Mouse (Mus musculus) hindbrain, embryonic 12.5 days (tissue): ENCODE measurements around the gene Morn1. TPM values are rescaled to one million over a fixed set of nuclear protein-coding genes. Genes with fewer than 3 reads are reported as not detected.

Experiments used
- ATAC-seq: fragments of 200-750 bp; cut with Nextera tagmentation; 2 replicates; pipeline ENCODE4 v1.8.0; 2017; ENCODE audit warnings: moderate TSS enrichment; ENCODE audit not compliant: low FRiP score
- H3K27ac ChIP-seq: fragments of 300-500 bp; sonication (generic); 2 replicates; pipeline ENCODE4 v1.5.1; 2016; ENCODE audit warnings: mild to moderate bottlenecking
- H3K27me3 ChIP-seq: fragments of 300-500 bp; sonication (generic); 2 replicates; pipeline ENCODE4 v1.6.1; 2016; ENCODE audit warnings: mild to moderate bottlenecking
- H3K36me3 ChIP-seq: fragments of 300-500 bp; sonication (generic); 2 replicates; pipeline ENCODE4 v1.6.1; 2016; ENCODE audit warnings: mild to moderate bottlenecking
- H3K4me1 ChIP-seq: fragments of 300-500 bp; sonication (generic); 2 replicates; pipeline ENCODE4 v1.6.1; 2016
- H3K4me2 ChIP-seq: fragments of 300-500 bp; sonication (generic); replicated peaks from 2 replicates; pipeline ENCODE4 v1.6.1; 2016; ENCODE audit warnings: mild to moderate bottlenecking
- H3K4me3 ChIP-seq: fragments of 300-500 bp; sonication (generic); 2 replicates; pipeline ENCODE4 v1.5.1; 2016; ENCODE audit warnings: mild to moderate bottlenecking
- H3K9ac ChIP-seq: fragments of 300-500 bp; sonication (generic); 2 replicates; pipeline ENCODE4 v1.6.1; 2016; ENCODE audit warnings: mild to moderate bottlenecking, moderate library complexity
- H3K9me3 ChIP-seq: fragments of 300-500 bp; sonication (generic); replicated peaks from 2 replicates; pipeline ENCODE4 v1.6.1; 2016; ENCODE audit warnings: mild to moderate bottlenecking
- WGBS: fragments of 180-500 bp; shearing (Covaris S2); methylation state at CpG from one replicate; pipeline ENCODE4 v1.1.7; 2016; 5-methylcytosine and 5-hydroxymethylcytosine counted together
- polyA plus RNA-seq: library from polyadenylated mRNA; unstranded; fragments of >200 nt; fragmentation: Nextera tagmentation; extraction: Ambion mirVana; gene quantifications from 2 replicates; pipeline ENCODE4 v1.2.1, GENCODE M21; 2016

Morn1 gene
- polyA plus RNA-seq, 1 experiment from 2014 or later, result 7.7 TPM

DNA sequence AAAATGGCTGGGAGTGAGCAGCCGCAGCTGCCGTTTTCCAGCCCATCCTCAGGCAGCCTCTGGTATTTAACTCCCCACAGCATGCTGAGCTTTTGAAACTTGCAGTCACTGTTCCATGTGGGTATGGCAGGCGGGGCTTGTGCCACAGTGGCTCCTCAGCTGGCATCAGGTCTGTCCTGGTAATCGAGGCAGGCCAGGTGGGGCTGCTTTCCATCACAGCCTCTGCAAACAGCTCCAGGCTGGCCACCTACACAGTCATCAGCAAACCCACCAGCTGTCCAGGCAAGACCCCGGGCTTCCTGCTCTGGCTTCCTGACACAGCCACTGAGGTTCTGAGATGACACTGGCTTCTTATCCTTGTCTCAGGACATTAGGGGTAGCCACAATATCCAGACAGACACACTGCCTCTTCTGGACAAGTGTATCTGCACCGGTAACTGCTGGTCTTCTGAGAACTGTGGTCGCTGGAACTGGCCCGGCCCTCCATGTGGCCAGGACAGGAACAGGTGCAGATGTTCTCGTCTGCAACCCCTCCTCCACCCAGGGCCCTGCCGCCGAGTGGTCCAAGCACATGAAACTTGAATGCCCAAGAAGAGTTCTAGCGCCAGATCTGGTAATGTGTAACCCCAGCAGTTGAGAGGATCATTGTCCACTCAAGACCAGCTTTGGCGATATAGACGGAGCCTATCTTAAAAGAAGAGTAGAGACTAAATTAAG is 59.9 kb downstream of the Morn1 start:
- no peak for ATAC-seq
- no peak overlapping the region for H3K9ac ChIP-seq
- 0 out of 2 replicates have a peak, but pooled peaks cover 2% of the 10 kb centered on the region for H3K27me3 ChIP-seq
- peaks cover 49% of the 10 kb centered on the region for H3K4me1 ChIP-seq
- 69% methylated on average over 14 of the region's 14 CpGs for WGBS
- H3K36me3 ChIP-seq, result no peaks in the 10 kb centered on the region
- no peak overlapping the region for H3K4me2 ChIP-seq
- H3K4me3 ChIP-seq, result no peak overlapping the region
- no peak overlapping the region for H3K27ac ChIP-seq
- no peaks in the 10 kb centered on the region for H3K9me3 ChIP-seq

DNA sequence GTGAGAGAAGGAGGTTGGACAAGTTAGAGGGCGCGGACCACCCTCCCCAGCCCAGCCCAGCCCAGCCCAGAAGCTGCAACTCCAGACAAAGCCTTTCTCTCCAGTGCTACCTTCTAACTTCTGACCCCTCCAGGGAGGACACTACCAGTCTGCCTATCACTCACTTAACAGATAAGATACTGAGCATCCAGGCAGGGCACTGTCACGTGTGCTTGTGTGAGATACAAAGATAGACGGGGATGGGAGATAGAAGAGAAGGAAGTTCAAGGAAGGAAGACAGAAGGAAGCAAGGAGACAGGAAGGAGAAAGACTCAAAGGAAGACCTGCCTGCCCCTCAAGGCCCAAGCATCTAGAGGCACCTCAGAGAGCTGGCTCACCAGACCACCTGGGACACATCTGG is 62.1 kb downstream of the Morn1 start:
- 88% methylated on average over 4 of the region's 4 CpGs for WGBS
- ATAC-seq, result no peak

GRCm38 (mm10) chr4:155148910-155149698 is 62.7 kb downstream of the Morn1 start:
- no peak for ATAC-seq
- Histone ChIP-seq H3K4me1 (peaks cover 46% of the 10 kb centered on the region), H3K36me3 (no peaks in the 10 kb centered on the region), H3K27ac (no peak overlapping the region), H3K9ac (0 out of 2 replicates have a peak overlapping the region, but pooled peaks have one; percentile 28), H3K27me3 (0 out of 2 replicates have a peak, but pooled peaks cover 3% of the 10 kb centered on the region), H3K9me3 (no peaks in the 10 kb centered on the region), H3K4me2 (no peak overlapping the region), H3K4me3 (no peak overlapping the region)
- WGBS, result 71% methylated on average over 8 of the region's 8 CpGs

More for the DNA sequence above, 62.1 kb downstream of the Morn1 start:
- Histone ChIP-seq H3K36me3 (no peaks in the 10 kb centered on the region), H3K4me1 (peaks cover 52% of the 10 kb centered on the region), H3K27ac (no peak overlapping the region), H3K4me2 (no peak overlapping the region), H3K27me3 (0 out of 2 replicates have a peak, but pooled peaks cover 3% of the 10 kb centered on the region), H3K9me3 (no peaks in the 10 kb centered on the region), H3K9ac (no peak overlapping the region), H3K4me3 (no peak overlapping the region)

DNA sequence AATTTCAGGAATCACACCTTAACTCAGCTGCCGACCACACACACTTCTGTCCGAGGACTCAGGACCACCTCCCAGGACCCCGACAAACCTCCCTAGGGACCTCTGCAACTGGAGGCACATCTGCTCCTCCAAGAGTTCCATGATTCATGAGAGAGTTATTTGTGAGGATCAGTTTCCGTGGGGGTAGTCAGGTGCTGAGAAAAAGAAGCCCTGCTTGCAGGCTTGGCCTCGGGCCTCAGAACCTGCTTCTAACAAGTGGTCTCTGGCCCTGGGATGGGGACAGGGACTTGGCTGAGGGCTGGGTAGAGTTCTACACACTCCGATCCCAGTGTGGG is 63.5 kb downstream of the Morn1 start:
- WGBS, result 63% methylated on average over 6 of the region's 6 CpGs
- Histone ChIP-seq H3K9ac (no peak overlapping the region), H3K27ac (no peak overlapping the region), H3K4me2 (peak overlapping the region; percentile 81; the same call in 1 of the 2 replicates), H3K27me3 (0 out of 2 replicates have a peak, but pooled peaks cover 3% of the 10 kb centered on the region), H3K9me3 (no peaks in the 10 kb centered on the region), H3K4me1 (peaks cover 38% of the 10 kb centered on the region), H3K4me3 (no peak overlapping the region), H3K36me3 (no peaks in the 10 kb centered on the region)
- ATAC-seq, result 0 out of 2 replicates have a peak, but pooled peaks have one; percentile 27

- Histone ChIP-seq H3K4me2 (peak overlapping the region; percentile 81), H3K4me3 (peak overlapping the region; percentile 42), H3K27me3 (0 out of 2 replicates have a peak, but pooled peaks cover 3% of the 10 kb centered on the region), H3K36me3 (peaks cover 4% of the 10 kb centered on the region; the same call in 1 of the 2 replicates), H3K4me1 (peaks cover 32% of the 10 kb centered on the region), H3K9me3 (no peaks in the 10 kb centered on the region), H3K9ac (peak overlapping the region; percentile 62), H3K27ac (peak overlapping the region; percentile 4; the same call in 1 of the 2 replicates)
- 6% methylated on average over 73 of the region's 73 CpGs for WGBS
- ATAC-seq, result peak; percentile 66
Measured at GRCm38 (mm10) chr4:155150276-155151113, 64.1 kb downstream of the Morn1 start.

DNA sequence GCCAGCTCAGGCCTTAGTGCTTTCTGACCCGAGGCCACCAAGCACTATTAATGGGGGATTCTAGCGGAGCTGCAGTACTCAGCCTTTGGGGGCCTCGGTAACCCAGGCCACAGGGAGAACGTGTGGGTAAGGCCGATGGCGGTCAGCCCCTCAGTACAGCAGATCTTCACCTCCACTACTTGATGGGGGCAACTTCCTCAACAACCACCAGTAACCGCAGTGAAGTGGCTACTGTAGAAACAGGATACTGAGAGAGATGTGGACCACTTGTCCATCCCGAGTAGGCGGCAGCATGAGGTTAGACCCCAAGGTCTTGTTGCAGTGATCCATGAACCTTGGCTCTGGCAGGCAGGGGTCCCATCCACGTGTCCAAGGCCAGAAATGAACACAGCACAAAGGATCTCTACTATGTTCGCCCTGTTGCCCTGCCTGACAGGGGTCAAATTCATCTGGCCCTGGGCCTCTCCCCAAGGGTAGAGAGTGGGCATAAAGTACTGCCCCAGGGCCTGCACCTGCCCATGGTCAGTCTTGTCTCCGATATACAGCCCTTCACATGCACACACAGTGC is 64.9 kb downstream of the Morn1 start:
- Histone ChIP-seq H3K4me2 (peak overlapping the region; percentile 81), H3K4me3 (peak overlapping the region; percentile 42), H3K9ac (peak overlapping the region; percentile 62), H3K27ac (no peak overlapping the region), H3K27me3 (0 out of 2 replicates have a peak, but pooled peaks cover 3% of the 10 kb centered on the region), H3K36me3 (peaks cover 12% of the 10 kb centered on the region), H3K9me3 (no peaks in the 10 kb centered on the region), H3K4me1 (peaks cover 24% of the 10 kb centered on the region)
- WGBS, result 44% methylated on average over 12 of the region's 12 CpGs
- ATAC-seq, result no peak

GRCm38 (mm10) chr4:155151845-155152244 is 65.5 kb downstream of the Morn1 start:
- H3K27me3 ChIP-seq, result 0 out of 2 replicates have a peak, but pooled peaks cover 3% of the 10 kb centered on the region
- ATAC-seq, result no peak
- no peak overlapping the region for H3K9ac ChIP-seq
- peaks cover 17% of the 10 kb centered on the region for H3K36me3 ChIP-seq
- H3K4me2 ChIP-seq, result no peak overlapping the region
- 70% methylated on average over 4 of the region's 4 CpGs for WGBS
- H3K4me1 ChIP-seq, result peaks cover 21% of the 10 kb centered on the region
- no peak overlapping the region for H3K4me3 ChIP-seq
- H3K27ac ChIP-seq, result no peak overlapping the region
- H3K9me3 ChIP-seq, result no peaks in the 10 kb centered on the region

GRCm38 (mm10) chr4:155152476-155152875 is 66.1 kb downstream of the Morn1 start:
- H3K27me3 ChIP-seq, result 0 out of 2 replicates have a peak, but pooled peaks cover 3% of the 10 kb centered on the region
- no peaks in the 10 kb centered on the region for H3K9me3 ChIP-seq
- no peak overlapping the region for H3K4me2 ChIP-seq
- peaks cover 24% of the 10 kb centered on the region for H3K36me3 ChIP-seq
- no peak for ATAC-seq
- 97% methylated on average over 6 of the region's 6 CpGs for WGBS
- peaks cover 21% of the 10 kb centered on the region for H3K4me1 ChIP-seq
- no peak overlapping the region for H3K9ac ChIP-seq
- H3K27ac ChIP-seq, result no peak overlapping the region
- H3K4me3 ChIP-seq, result no peak overlapping the region

- WGBS, result 80% methylated on average over 3 of the region's 3 CpGs
- Histone ChIP-seq H3K27ac (no peak overlapping the region), H3K4me2 (no peak overlapping the region), H3K4me3 (no peak overlapping the region), H3K9ac (no peak overlapping the region), H3K9me3 (no peaks in the 10 kb centered on the region), H3K36me3 (peaks cover 34% of the 10 kb centered on the region), H3K27me3 (0 out of 2 replicates have a peak, but pooled peaks cover 3% of the 10 kb centered on the region), H3K4me1 (peaks cover 23% of the 10 kb centered on the region)
- no peak for ATAC-seq
Measured at GRCm38 (mm10) chr4:155153389-155154072, 67.2 kb downstream of the Morn1 start.

GRCm38 (mm10) chr4:155154986-155155385 is 68.6 kb downstream of the Morn1 start:
- no peak overlapping the region for H3K4me2 ChIP-seq
- peaks cover 47% of the 10 kb centered on the region for H3K36me3 ChIP-seq
- no peaks in the 10 kb centered on the region for H3K9me3 ChIP-seq
- 0 out of 2 replicates have a peak, but pooled peaks cover 3% of the 10 kb centered on the region for H3K27me3 ChIP-seq
- no peak overlapping the region for H3K9ac ChIP-seq
- WGBS, result 81% methylated on average over 11 of the region's 11 CpGs
- ATAC-seq, result no peak
- H3K27ac ChIP-seq, result no peak overlapping the region
- no peak overlapping the region for H3K4me3 ChIP-seq
- H3K4me1 ChIP-seq, result peaks cover 30% of the 10 kb centered on the region

- WGBS, result 89% methylated on average over 17 of the region's 17 CpGs
- Histone ChIP-seq H3K9ac (no peak overlapping the region), H3K9me3 (no peaks in the 10 kb centered on the region), H3K4me1 (peaks cover 27% of the 10 kb centered on the region), H3K4me2 (no peak overlapping the region), H3K36me3 (peaks cover 47% of the 10 kb centered on the region), H3K4me3 (no peak overlapping the region), H3K27ac (no peak overlapping the region), H3K27me3 (no peaks in the 10 kb centered on the region)
- ATAC-seq, result no peak
Measured at GRCm38 (mm10) chr4:155156734-155157133, 70.4 kb downstream of the Morn1 start.
